Mouse (Mus musculus) E14TG2a.4 (cell line): ENCODE data around the gene Fam171a2.
"Not testable (repeated sequence)": the region's sequence is repeated elsewhere in the genome, so short reads cannot be mapped to it uniquely, and the experiment has no call there.

Experiments used
- H3K27me3 ChIP-seq: 2 replicates; pipeline ENCODE4 v1.6.1; 2014; ENCODE audit warnings: low read length, control low read depth; ENCODE audit not compliant: insufficient read depth
- H3K36me3 ChIP-seq: 2 replicates; pipeline ENCODE4 v1.6.1; 2014; ENCODE audit warnings: low read length, control low read depth; ENCODE audit not compliant: insufficient read depth
- H3K4me1 ChIP-seq: replicated peaks from 2 replicates; pipeline ENCODE4 v1.6.1; 2014; ENCODE audit warnings: low read depth, low read length, control low read depth
- H3K4me3 ChIP-seq: replicated peaks from 2 replicates; pipeline ENCODE4 v1.5.1; 2014; ENCODE audit warnings: mild to moderate bottlenecking, low read length
- H3K9me3 ChIP-seq: 2 replicates; pipeline ENCODE4 v1.6.1; 2014; ENCODE audit warnings: low read length, control low read depth
- CTCF ChIP-seq: conservative IDR thresholded peaks from 2 replicates; pipeline ENCODE4 v1.5.1; 2014; ENCODE audit warnings: low read length
- NANOG ChIP-seq: IDR thresholded peaks from 2 replicates; pipeline ENCODE4 v1.6.1; 2014; ENCODE audit warnings: borderline replicate concordance, low read length, mixed read lengths
- POU5F1 ChIP-seq: IDR thresholded peaks from 2 replicates; pipeline ENCODE4 v1.6.1; 2014; ENCODE audit warnings: low read length, borderline replicate concordance

Gene Fam171a2

GRCm38 (mm10) chr11:102417160-102417559 is 30.3 kb downstream of the Fam171a2 start:
- H3K4me1 ChIP-seq = peaks cover 21% of the 10 kb centered on the region
- no peak overlapping the region for H3K4me3 ChIP-seq
- TF ChIP-seq CTCF (no peak), POU5F1 (no peak), NANOG (no peak)
- H3K27me3 ChIP-seq = peaks cover 15% of the 10 kb centered on the region; the same call in 1 of the 2 replicates
- peaks cover 5% of the 10 kb centered on the region for H3K9me3 ChIP-seq
- no peaks in the 10 kb centered on the region for H3K36me3 ChIP-seq

- H3K9me3 ChIP-seq = no peaks in the 10 kb centered on the region
- no peak overlapping the region for H3K4me3 ChIP-seq
- peaks cover 34% of the 10 kb centered on the region for H3K4me1 ChIP-seq
- H3K36me3 ChIP-seq = no peaks in the 10 kb centered on the region
- TF ChIP-seq CTCF = no peak
- TF ChIP-seq NANOG = no peak
- TF ChIP-seq POU5F1 = no peak
- peaks cover 6% of the 10 kb centered on the region; the same call in 1 of the 2 replicates for H3K27me3 ChIP-seq
These were observed 32.3 kb downstream of the Fam171a2 start for GRCm38 (mm10) chr11:102415034-102415802.

- no peak overlapping the region for H3K4me3 ChIP-seq
- H3K4me1 ChIP-seq = peaks cover 45% of the 10 kb centered on the region
- no peaks in the 10 kb centered on the region for H3K36me3 ChIP-seq
- H3K27me3 ChIP-seq = 0 out of 2 replicates have a peak, but pooled peaks cover 2% of the 10 kb centered on the region
- H3K9me3 ChIP-seq = no peaks in the 10 kb centered on the region
- TF ChIP-seq NANOG (no peak), POU5F1 (no peak), CTCF (no peak)
These were observed 34.4 kb downstream of the Fam171a2 start for GRCm38 (mm10) chr11:102413059-102413458.

- Histone ChIP-seq H3K9me3 (no peaks in the 10 kb centered on the region), H3K27me3 (0 out of 2 replicates have a peak, but pooled peaks cover 2% of the 10 kb centered on the region), H3K4me1 (peaks cover 45% of the 10 kb centered on the region), H3K4me3 (no peak overlapping the region), H3K36me3 (no peaks in the 10 kb centered on the region)
- TF ChIP-seq CTCF (peak; percentile 90), NANOG (no peak), POU5F1 (no peak)
These were observed 35.8 kb downstream of the Fam171a2 start for GRCm38 (mm10) chr11:102411704-102412103.

GRCm38 (mm10) chr11:102411061-102411460 is 36.4 kb downstream of the Fam171a2 start:
- H3K4me3 ChIP-seq = no peak overlapping the region
- TF ChIP-seq NANOG (no peak), POU5F1 (no peak), CTCF (no peak)
- peaks cover 50% of the 10 kb centered on the region for H3K4me1 ChIP-seq
- H3K36me3 ChIP-seq = peaks cover 5% of the 10 kb centered on the region
- 0 out of 2 replicates have a peak, but pooled peaks cover 2% of the 10 kb centered on the region for H3K27me3 ChIP-seq
- H3K9me3 ChIP-seq = no peaks in the 10 kb centered on the region

GRCm38 (mm10) chr11:102410345-102410744 is 37.1 kb downstream of the Fam171a2 start:
- not testable (repeated sequence) for H3K9me3 ChIP-seq, H3K27me3 ChIP-seq, H3K4me3 ChIP-seq
- peaks cover 12% of the 10 kb centered on the region for H3K36me3 ChIP-seq
- peaks cover 50% of the 10 kb centered on the region for H3K4me1 ChIP-seq

- Histone ChIP-seq H3K36me3 (peaks cover 17% of the 10 kb centered on the region), H3K4me3 (no peak overlapping the region)
- TF ChIP-seq POU5F1 (no peak), NANOG (no peak), CTCF (no peak)
These were observed 37.6 kb downstream of the Fam171a2 start for GRCm38 (mm10) chr11:102409795-102410330.

GRCm38 (mm10) chr11:102408888-102409794 is 38.3 kb downstream of the Fam171a2 start:
- Histone ChIP-seq H3K27me3 (0 out of 2 replicates have a peak, but pooled peaks cover 2% of the 10 kb centered on the region), H3K9me3 (no peaks in the 10 kb centered on the region), H3K4me1 (peaks cover 50% of the 10 kb centered on the region), H3K4me3 (peak overlapping the region; percentile 69), H3K36me3 (peaks cover 24% of the 10 kb centered on the region)
- no peak for TF ChIP-seq POU5F1
- TF ChIP-seq NANOG = no peak
- TF ChIP-seq CTCF = no peak

More at GRCm38 (mm10) chr11:102409795-102410330, 37.6 kb downstream of the Fam171a2 start:
- Histone ChIP-seq H3K9me3 (no peaks in the 10 kb centered on the region), H3K4me1 (peaks cover 50% of the 10 kb centered on the region), H3K27me3 (0 out of 2 replicates have a peak, but pooled peaks cover 2% of the 10 kb centered on the region)
